Mouse (Mus musculus): ENCODE data around the gene Rer1. TPM values are rescaled to one million over a fixed set of nuclear protein-coding genes. Genes with fewer than 3 reads are reported as not detected.

The Rer1 gene
- total RNA-seq, 4 experiments from 2014 or later = 64.2 to 73.4 (median 68.4) TPM

DNA sequence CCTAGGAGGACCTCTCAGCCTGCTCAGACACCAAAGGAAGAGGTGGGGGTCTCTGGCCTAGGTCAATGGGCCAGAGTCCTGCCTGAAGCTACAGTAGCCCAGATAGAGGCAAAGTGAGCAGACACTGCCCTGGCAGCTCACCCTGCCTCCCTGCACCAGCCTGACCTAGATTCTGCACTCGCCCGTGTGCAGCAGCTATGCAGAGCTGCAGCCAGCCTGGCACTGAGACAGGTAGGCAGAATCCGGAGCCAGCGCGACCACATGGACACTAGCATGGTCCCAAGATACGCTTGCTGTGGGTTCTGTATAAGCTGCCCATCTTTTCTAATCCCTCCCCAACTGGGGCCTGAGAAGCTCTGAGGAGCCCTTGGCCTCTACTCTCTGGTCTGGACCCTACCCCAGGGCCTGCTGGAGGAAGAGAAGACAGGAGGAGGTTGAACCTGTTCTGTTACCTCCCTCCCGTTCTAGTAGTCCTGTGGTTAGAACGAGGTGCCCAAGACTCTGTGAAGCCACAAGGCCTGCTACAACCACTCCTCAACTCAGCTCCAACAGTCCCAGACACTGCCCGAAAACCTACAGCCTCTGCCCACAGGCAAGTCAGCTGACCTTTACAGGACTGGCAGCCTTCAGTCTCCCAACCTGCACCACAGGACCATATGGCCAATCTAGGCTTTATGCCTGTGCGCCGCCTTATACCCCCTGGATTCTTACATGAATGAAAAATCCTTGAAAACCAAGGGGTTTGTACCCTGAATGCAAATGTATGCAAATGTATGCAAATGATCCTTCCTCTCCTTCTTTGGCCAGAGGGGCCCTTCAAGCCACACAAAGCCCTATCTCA is 61.8 kb downstream of the Rer1 start:
- DNase-seq (ENCODE audit: low spot score) = no peak

Other genes with a start within 250 kb of the Rer1 start
- under 1 TPM in 3 of 4 experiments, not detected in 1; 0.06 to 0.34 (median 0.11) TPM for gene Ttc34, start 248.9 kb downstream of the Rer1 start, total RNA-seq (2022)
- under 1 TPM in 2 of 4 experiments, not detected in 2; 0.16 to 0.20 TPM for gene Mmel1, start 216.8 kb downstream of the Rer1 start, total RNA-seq (2022)
- 100 to 1,000 TPM in 2 of 4 experiments, 10 to 100 TPM in 2; 92.4 to 111 (median 101) TPM for gene Fam213b, start 187.2 kb downstream of the Rer1 start, total RNA-seq (2022)
- 1 to 10 TPM; 4.0 to 9.1 (median 4.5) TPM for gene Tnfrsf14, start 157.8 kb downstream of the Rer1 start, total RNA-seq (2022)
- not detected for gene Hes5, start 125.5 kb downstream of the Rer1 start, total RNA-seq (2022)
- gene Pank4, start 122.3 kb downstream of the Rer1 start, total RNA-seq (2022) = 10 to 100 TPM; 38.6 to 44.1 (median 41.2) TPM
- under 1 TPM in 1 of 4 experiments, not detected in 3; 0.06 TPM for gene Plch2, start 29.6 kb downstream of the Rer1 start, total RNA-seq (2022)
- gene Pex10, start 19.4 kb downstream of the Rer1 start, total RNA-seq (2022) = 10 to 100 TPM; 18.5 to 26.0 (median 22.6) TPM
- 1 to 10 TPM in 3 of 4 experiments, under 1 TPM in 1; 0.60 to 4.4 (median 1.8) TPM for gene Morn1, start 195 bp upstream of the Rer1 start, total RNA-seq (2022)
- 10 to 100 TPM; 44.5 to 53.3 (median 49.0) TPM for gene Ski, start 136.2 kb upstream of the Rer1 start, total RNA-seq (2022)
- gene Faap20, start 163.4 kb upstream of the Rer1 start, total RNA-seq (2022) = 10 to 100 TPM; 12.4 to 17.8 (median 15.9) TPM

Data from heart, adult 8-10 months (tissue).